17 mouse cellular contexts compared by ENCODE assay signal in genomic region chr15:79370281-79370843, GRCm38 (mm10). TPM values are rescaled to one million over a fixed set of nuclear protein-coding genes. Genes with fewer than 3 reads are reported as not detected.
DNase-seq lines count a peak whose midpoint lies in the region; ATAC-seq and TF ChIP-seq lines count a peak whose summit lies in the region.
"Had no signal": no experiment of that assay in that cellular context is flagged by ENCODE, and none has a peak within 500 bp of the region (broad histone marks: within the 10 kb centered on the region; RNA-seq: fewer than 3 reads in every experiment).

No protein-coding gene starts in this region.

- no peak for DNase-seq in hindbrain, embryonic 10.5 days (ENCODE audit: low spot score)
- DNase-seq in hindbrain, postnatal 0 days (ENCODE audit: low spot score), result no peak
- DNase-seq in lung, adult 18-20 months, result no peak
- no peak for DNase-seq in intestine, embryonic 14.5 days (ENCODE audit: low spot score)
- DNase-seq in adrenal gland, adult (ENCODE audit: inconsistent age in 2 of 2, low spot score in 1 of 2), result no peak
- DNase-seq: adrenal gland, adult 8-10 months; cerebellum, adult 8-10 months; embryo, embryonic 11 days; layer of hippocampus, postnatal 36 days; left cerebral cortex, postnatal 4 days; lung, embryonic 14.5 days; right cerebral cortex, postnatal 4 days had no signal

- no peaks in the 10 kb centered on the region for H3K27me3 ChIP-seq in hindbrain, embryonic 10.5 days (ENCODE audit: insufficient read depth, poor library complexity, severe bottlenecking)
- no peaks in the 10 kb centered on the region for H3K27me3 ChIP-seq in hindbrain, postnatal 0 days (ENCODE audit: insufficient read depth, low read length)
- no peaks in the 10 kb centered on the region for H3K27me3 ChIP-seq in lung, embryonic 15.5 days
- no peaks in the 10 kb centered on the region for H3K27me3 ChIP-seq in intestine, embryonic 14.5 days (replicated peaks; ENCODE audit: control insufficient read depth, insufficient read depth, low read length)
- no peaks in the 10 kb centered on the region for H3K27me3 ChIP-seq in stomach, embryonic 15.5 days (replicated peaks)
- H3K27me3 ChIP-seq: forebrain, embryonic 12.5 days; heart, embryonic 15.5 days; neural tube, embryonic 13.5 days had no signal

- peaks cover 42% of the 10 kb centered on the region for H3K4me1 ChIP-seq in hindbrain, embryonic 10.5 days (replicated peaks)
- H3K4me1 ChIP-seq in hindbrain, postnatal 0 days (ENCODE audit: insufficient read depth, low read length), result no peaks in the 10 kb centered on the region
- H3K4me1 ChIP-seq in lung, embryonic 15.5 days, result peaks cover 36% of the 10 kb centered on the region
- H3K4me1 ChIP-seq in intestine, embryonic 14.5 days (replicated peaks; ENCODE audit: control insufficient read depth, insufficient read depth, low read length), result peaks cover 20% of the 10 kb centered on the region
- H3K4me1 ChIP-seq in stomach, embryonic 15.5 days, result peaks cover 44% of the 10 kb centered on the region

- WGBS in hindbrain, embryonic 10.5 days, result 78% methylated on average over 7 of the region's 7 CpGs
- WGBS in hindbrain, postnatal 0 days, result 62% methylated on average over 7 of the region's 7 CpGs
- 82% methylated on average over 7 of the region's 7 CpGs for WGBS in lung, embryonic 15.5 days
- 82% methylated on average over 7 of the region's 7 CpGs for WGBS in intestine, embryonic 14.5 days
- WGBS in stomach, embryonic 15.5 days, result 82% methylated on average over 7 of the region's 7 CpGs

- H3K4me2 ChIP-seq in hindbrain, postnatal 0 days (ENCODE audit: low read depth, low read length), result no peak overlapping the region
- no peak overlapping the region for H3K4me2 ChIP-seq in lung, embryonic 15.5 days
- H3K4me2 ChIP-seq in intestine, embryonic 14.5 days (ENCODE audit: low read length), result no peak overlapping the region
- no peak overlapping the region for H3K4me2 ChIP-seq in stomach, embryonic 15.5 days
- H3K4me2 ChIP-seq: forebrain, embryonic 12.5 days; heart, embryonic 15.5 days; lung, embryonic 14.5 days; neural tube, embryonic 13.5 days had no signal

- no peaks in the 10 kb centered on the region for H3K9me3 ChIP-seq in hindbrain, embryonic 10.5 days
- H3K9me3 ChIP-seq in hindbrain, postnatal 0 days (ENCODE audit: low read length), result no peaks in the 10 kb centered on the region
- no peaks in the 10 kb centered on the region for H3K9me3 ChIP-seq in lung, embryonic 15.5 days
- H3K9me3 ChIP-seq in intestine, embryonic 14.5 days (ENCODE audit: control insufficient read depth, low read length), result no peaks in the 10 kb centered on the region
- no peaks in the 10 kb centered on the region for H3K9me3 ChIP-seq in stomach, embryonic 15.5 days
- H3K9me3 ChIP-seq: forebrain, embryonic 12.5 days; heart, embryonic 15.5 days; neural tube, embryonic 13.5 days had no signal

- no peak for ATAC-seq in hindbrain, postnatal 0 days
- ATAC-seq in lung, embryonic 15.5 days (ENCODE audit: borderline replicate concordance, extremely low read depth, low FRiP score, low TSS enrichment), result no peak
- ATAC-seq in intestine, embryonic 14.5 days (replicated peaks; ENCODE audit: low FRiP score, low TSS enrichment, low read depth), result no peak
- no peak for ATAC-seq in stomach, embryonic 15.5 days (ENCODE audit: insufficient read depth, low FRiP score, low read depth)

- H3K9ac ChIP-seq in hindbrain, postnatal 0 days (replicated peaks; ENCODE audit: low read length), result no peak overlapping the region; the same call in 1 of the 2 replicates
- H3K9ac ChIP-seq in lung, embryonic 15.5 days, result no peak overlapping the region
- no peak overlapping the region for H3K9ac ChIP-seq in intestine, embryonic 14.5 days (ENCODE audit: low read length)
- no peak overlapping the region for H3K9ac ChIP-seq in stomach, embryonic 15.5 days
- H3K9ac ChIP-seq: forebrain, embryonic 12.5 days; heart, embryonic 15.5 days; lung, embryonic 14.5 days; neural tube, embryonic 13.5 days had no signal

- no peak for TF ChIP-seq CTCF in hindbrain, postnatal 0 days (IDR thresholded peaks at IDR 0.05; ENCODE audit: low read depth)

- peak overlapping the region; percentile 41 for H3K27ac ChIP-seq in hindbrain, embryonic 10.5 days
- H3K27ac ChIP-seq in hindbrain, postnatal 0 days, result no peak overlapping the region
- H3K27ac ChIP-seq in lung, embryonic 15.5 days, result 0 out of 2 replicates have a peak overlapping the region, but pooled peaks have one; percentile 91
- H3K27ac ChIP-seq in intestine, embryonic 14.5 days (ENCODE audit: low read depth), result peak overlapping the region; percentile 14; the same call in 1 of the 2 replicates
- H3K27ac ChIP-seq in stomach, embryonic 15.5 days, result peak overlapping the region; percentile 93
- H3K27ac ChIP-seq: forebrain, embryonic 12.5 days; neural tube, embryonic 13.5 days had no signal

- H3K36me3 ChIP-seq in hindbrain, embryonic 10.5 days, result peaks cover 86% of the 10 kb centered on the region
- H3K36me3 ChIP-seq in hindbrain, postnatal 0 days (ENCODE audit: insufficient read depth, low read length), result peaks cover 53% of the 10 kb centered on the region
- H3K36me3 ChIP-seq in lung, embryonic 15.5 days, result peaks cover 46% of the 10 kb centered on the region
- peaks cover 61% of the 10 kb centered on the region for H3K36me3 ChIP-seq in intestine, embryonic 14.5 days (ENCODE audit: control insufficient read depth, insufficient read depth, low read length)
- peaks cover 17% of the 10 kb centered on the region for H3K36me3 ChIP-seq in stomach, embryonic 15.5 days

- no peak overlapping the region for H3K4me3 ChIP-seq in hindbrain, embryonic 10.5 days
- H3K4me3 ChIP-seq in hindbrain, postnatal 0 days (ENCODE audit: low read length), result no peak overlapping the region
- H3K4me3 ChIP-seq in lung, embryonic 15.5 days, result no peak overlapping the region
- H3K4me3 ChIP-seq in intestine, embryonic 14.5 days (ENCODE audit: low read depth, low read length), result no peak overlapping the region
- H3K4me3 ChIP-seq in stomach, embryonic 15.5 days (replicated peaks), result no peak overlapping the region
- H3K4me3 ChIP-seq: forebrain, embryonic 12.5 days; heart, embryonic 15.5 days; neural tube, embryonic 13.5 days had no signal

RNA-seq across cellular contexts. Expression of gene Maff, which starts 23.9 kb away (rescaled TPM):
- polyA plus RNA-seq in hindbrain, embryonic 10.5 days (2016; fragmentation: Nextera tagmentation; extraction: Ambion mirVana), result 0.97 and 1.1 TPM in 2 replicates
- 4.0 and 5.4 TPM in 2 replicates for total RNA-seq in hindbrain, postnatal 0 days (2014; rRNA removed)
- polyA plus RNA-seq in hindbrain, postnatal 0 days (2015; fragmentation: Nextera tagmentation; extraction: Ambion mirVana), result 1.7 and 2.0 TPM in 2 replicates
- polyA plus RNA-seq in lung, embryonic 15.5 days (2015; fragmentation: Nextera tagmentation; extraction: Ambion mirVana), result 4.8 and 5.3 TPM in 2 replicates
- polyA plus RNA-seq in intestine, embryonic 14.5 days (2014; fragmentation: Nextera tagmentation; extraction: Ambion mirVana), result 6.4 and 8.9 TPM in 2 replicates
- 5.2 and 6.6 TPM in 2 replicates for polyA plus RNA-seq in stomach, embryonic 15.5 days (2015; fragmentation: Nextera tagmentation; extraction: Ambion mirVana)

RNA-seq across cellular contexts. Expression of gene Tmem184b, which starts 33.0 kb away (rescaled TPM):
- 54.8 and 56.2 TPM in 2 replicates for polyA plus RNA-seq in hindbrain, embryonic 10.5 days (2016; fragmentation: Nextera tagmentation; extraction: Ambion mirVana)
- total RNA-seq in hindbrain, postnatal 0 days (2014; rRNA removed), result 72.4 and 113 TPM in 2 replicates
- polyA plus RNA-seq in hindbrain, postnatal 0 days (2015; fragmentation: Nextera tagmentation; extraction: Ambion mirVana), result 26.6 and 31.6 TPM in 2 replicates
- 76.4 and 76.5 TPM in 2 replicates for polyA plus RNA-seq in lung, embryonic 15.5 days (2015; fragmentation: Nextera tagmentation; extraction: Ambion mirVana)
- polyA plus RNA-seq in intestine, embryonic 14.5 days (2014; fragmentation: Nextera tagmentation; extraction: Ambion mirVana), result 53.0 and 56.6 TPM in 2 replicates
- 58.5 and 59.9 TPM in 2 replicates for polyA plus RNA-seq in stomach, embryonic 15.5 days (2015; fragmentation: Nextera tagmentation; extraction: Ambion mirVana)

RNA-seq across cellular contexts. Expression of gene Pla2g6, which starts 42.2 kb away (rescaled TPM):
- polyA plus RNA-seq in hindbrain, embryonic 10.5 days (2016; fragmentation: Nextera tagmentation; extraction: Ambion mirVana), result 24.2 and 25.3 TPM in 2 replicates
- total RNA-seq in hindbrain, postnatal 0 days (2014; rRNA removed), result 24.3 and 28.8 TPM in 2 replicates
- polyA plus RNA-seq in hindbrain, postnatal 0 days (2015; fragmentation: Nextera tagmentation; extraction: Ambion mirVana), result 15.2 and 15.7 TPM in 2 replicates
- polyA plus RNA-seq in lung, embryonic 15.5 days (2015; fragmentation: Nextera tagmentation; extraction: Ambion mirVana), result 19.1 and 20.2 TPM in 2 replicates
- 17.0 and 20.7 TPM in 2 replicates for polyA plus RNA-seq in intestine, embryonic 14.5 days (2014; fragmentation: Nextera tagmentation; extraction: Ambion mirVana)
- 16.6 and 18.9 TPM in 2 replicates for polyA plus RNA-seq in stomach, embryonic 15.5 days (2015; fragmentation: Nextera tagmentation; extraction: Ambion mirVana)
